Mouse (Mus musculus) neural tube, embryonic 12.5 days (tissue): ENCODE measurements at regions not wholly inside any gene's neighbourhood (a gene's known extent, or its start where the extent isn't known, plus 50 kb on each side); places are given as distances from the start of the nearest gene placed in this dataset.

Experiments used
- ATAC-seq: fragments of 200-750 bp; cut with Nextera tagmentation; 2 replicates; pipeline ENCODE4 v1.8.0; 2017; ENCODE audit warnings: low read depth, mild to moderate bottlenecking, moderate TSS enrichment, moderate library complexity; ENCODE audit not compliant: low FRiP score
- H3K27ac ChIP-seq: fragments of 300-500 bp; sonication (generic); 2 replicates; pipeline ENCODE4 v1.5.1; 2016
- H3K27me3 ChIP-seq: fragments of 300-500 bp; sonication (generic); replicated peaks from 2 replicates; pipeline ENCODE4 v1.6.1; 2016; ENCODE audit warnings: mild to moderate bottlenecking
- H3K36me3 ChIP-seq: fragments of 300-500 bp; sonication (generic); 2 replicates; pipeline ENCODE4 v1.6.1; 2016; ENCODE audit warnings: mild to moderate bottlenecking
- H3K4me1 ChIP-seq: fragments of 300-500 bp; sonication (generic); 2 replicates; pipeline ENCODE4 v1.6.1; 2016
- H3K4me2 ChIP-seq: fragments of 300-500 bp; sonication (generic); replicated peaks from 2 replicates; pipeline ENCODE4 v1.6.1; 2016; ENCODE audit warnings: mild to moderate bottlenecking
- H3K4me3 ChIP-seq: fragments of 300-500 bp; sonication (generic); 2 replicates; pipeline ENCODE4 v1.5.1; 2016
- H3K9ac ChIP-seq: fragments of 300-500 bp; sonication (generic); 2 replicates; pipeline ENCODE4 v1.6.1; 2016; ENCODE audit warnings: mild to moderate bottlenecking
- H3K9me3 ChIP-seq: fragments of 300-500 bp; sonication (generic); 2 replicates; pipeline ENCODE4 v1.6.1; 2016; ENCODE audit warnings: mild to moderate bottlenecking
- WGBS: fragments of 180-500 bp; shearing (Covaris S2); methylation state at CpG from one replicate; pipeline ENCODE4 v1.1.7; 2016; 5-methylcytosine and 5-hydroxymethylcytosine counted together

DNA sequence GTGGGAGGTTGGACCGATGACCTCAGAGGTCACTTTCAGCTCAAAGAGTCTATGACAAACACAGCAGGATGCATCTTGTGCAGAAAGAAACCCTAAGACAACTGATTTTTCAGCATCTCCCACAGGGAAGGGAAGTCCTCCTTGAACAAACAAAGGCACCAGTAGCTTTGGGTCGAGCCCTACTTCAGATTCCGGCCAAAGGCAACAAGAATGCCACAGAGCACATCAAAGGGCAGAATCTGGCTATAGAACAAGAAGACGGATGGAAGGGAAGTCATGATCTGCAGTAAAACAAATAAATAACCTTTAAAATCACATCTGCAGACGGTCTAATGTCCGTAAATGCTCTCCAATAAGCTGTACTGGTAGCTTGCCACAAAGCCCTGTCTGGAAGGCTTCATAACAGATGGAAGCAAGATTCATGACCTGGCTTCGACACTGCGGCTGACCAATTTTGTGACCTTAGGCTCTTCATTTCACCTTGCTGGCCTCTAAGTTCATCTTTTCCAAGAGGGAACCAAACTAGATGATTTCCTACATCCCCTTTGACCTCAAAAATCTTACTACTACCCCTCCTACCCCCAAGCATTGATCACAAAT lies 630.4 kb upstream of the A1bg start:
- Histone ChIP-seq H3K4me1 (no peaks in the 10 kb centered on the region), H3K4me3 (no peak overlapping the region), H3K27ac (no peak overlapping the region), H3K36me3 (no peaks in the 10 kb centered on the region), H3K9me3 (no peaks in the 10 kb centered on the region), H3K4me2 (no peak overlapping the region), H3K9ac (no peak overlapping the region), H3K27me3 (no peaks in the 10 kb centered on the region)
- ATAC-seq = no peak
- WGBS = 19% methylated on average over 8 of the region's 8 CpGs

- H3K36me3 ChIP-seq = no peaks in the 10 kb centered on the region
- H3K27me3 ChIP-seq = no peaks in the 10 kb centered on the region
- H3K9me3 ChIP-seq = no peaks in the 10 kb centered on the region
- H3K9ac ChIP-seq = no peak overlapping the region
- H3K27ac ChIP-seq = no peak overlapping the region
- H3K4me1 ChIP-seq = no peaks in the 10 kb centered on the region
- H3K4me2 ChIP-seq = no peak overlapping the region
- ATAC-seq = no peak
- 90% methylated on average over 5 of the region's 5 CpGs for WGBS
- no peak overlapping the region for H3K4me3 ChIP-seq
Observed at GRCm38 (mm10) chr15:61551206-61551605, 628.4 kb upstream of the A1bg start.

DNA sequence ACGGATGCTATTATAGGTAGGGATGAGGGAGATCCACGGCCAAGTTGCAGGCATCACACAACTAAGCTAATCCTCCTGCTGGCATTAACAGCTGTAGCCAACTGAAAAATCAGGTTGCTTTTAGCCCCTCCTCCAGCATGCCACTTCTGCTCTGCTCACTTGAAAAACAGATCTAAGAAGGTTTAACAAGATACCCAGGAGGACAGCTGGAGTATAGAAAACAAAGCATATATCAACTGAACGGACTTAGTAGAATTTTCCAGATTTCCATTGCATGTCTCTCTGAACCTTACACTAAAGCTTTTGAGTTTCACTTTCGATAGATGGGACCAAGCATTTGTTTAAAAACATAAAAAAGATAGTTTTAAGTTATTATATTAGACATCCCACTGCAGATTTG lies 625.6 kb upstream of the A1bg start:
- Histone ChIP-seq H3K27ac (no peak overlapping the region), H3K4me3 (no peak overlapping the region), H3K27me3 (no peaks in the 10 kb centered on the region), H3K4me1 (no peaks in the 10 kb centered on the region), H3K36me3 (no peaks in the 10 kb centered on the region), H3K4me2 (no peak overlapping the region), H3K9ac (no peak overlapping the region), H3K9me3 (no peaks in the 10 kb centered on the region)
- WGBS = 84% methylated on average over 4 of the region's 4 CpGs
- ATAC-seq = no peak

DNA sequence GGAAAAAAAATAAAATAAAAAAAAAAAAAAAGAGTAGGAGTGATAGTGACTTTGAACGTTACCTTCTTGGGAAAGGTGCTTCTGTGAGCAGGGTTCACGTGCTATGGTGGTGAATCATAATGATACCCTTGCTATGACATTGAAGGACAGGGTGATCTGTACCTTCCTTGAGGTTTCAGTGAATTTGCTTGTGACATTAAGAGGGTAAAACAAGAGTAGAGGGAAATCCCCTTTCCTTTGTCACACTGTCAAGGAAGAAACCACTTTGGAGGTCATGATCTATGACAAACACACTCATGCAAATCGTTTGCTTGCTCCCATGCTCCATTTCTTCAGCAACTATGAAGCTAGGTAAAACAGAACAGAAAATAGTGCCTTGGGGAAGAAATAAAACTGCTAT lies 623.8 kb upstream of the A1bg start:
- Histone ChIP-seq H3K27ac (no peak overlapping the region), H3K4me3 (no peak overlapping the region), H3K9me3 (no peaks in the 10 kb centered on the region), H3K9ac (no peak overlapping the region), H3K4me1 (no peaks in the 10 kb centered on the region), H3K27me3 (no peaks in the 10 kb centered on the region), H3K36me3 (no peaks in the 10 kb centered on the region), H3K4me2 (no peak overlapping the region)
- ATAC-seq = no peak
- WGBS = 85% methylated on average over 3 of the region's 3 CpGs

- no peak overlapping the region for H3K9ac ChIP-seq
- no peaks in the 10 kb centered on the region for H3K36me3 ChIP-seq
- no peak overlapping the region for H3K4me2 ChIP-seq
- WGBS = 71% methylated on average over 2 of the region's 2 CpGs
- H3K9me3 ChIP-seq = no peaks in the 10 kb centered on the region
- H3K4me1 ChIP-seq = no peaks in the 10 kb centered on the region
- H3K4me3 ChIP-seq = no peak overlapping the region
- H3K27ac ChIP-seq = no peak overlapping the region
- H3K27me3 ChIP-seq = no peaks in the 10 kb centered on the region
- ATAC-seq = no peak
Observed at GRCm38 (mm10) chr15:61544074-61544473, 621.3 kb upstream of the A1bg start.

GRCm38 (mm10) chr15:61541643-61542042 lies 618.8 kb upstream of the A1bg start:
- Histone ChIP-seq H3K27ac (no peak overlapping the region), H3K9ac (no peak overlapping the region), H3K36me3 (no peaks in the 10 kb centered on the region), H3K4me3 (no peak overlapping the region), H3K27me3 (no peaks in the 10 kb centered on the region), H3K9me3 (no peaks in the 10 kb centered on the region), H3K4me1 (no peaks in the 10 kb centered on the region), H3K4me2 (no peak overlapping the region)
- 0 out of 2 replicates have a peak, but pooled peaks have one; percentile 44 for ATAC-seq
- WGBS = 62% methylated on average over 4 of the region's 4 CpGs

GRCm38 (mm10) chr15:61540753-61541421 lies 618.1 kb upstream of the A1bg start:
- no peak overlapping the region for H3K27ac ChIP-seq
- no peak overlapping the region for H3K9ac ChIP-seq
- 75% methylated on average over 10 of the region's 10 CpGs for WGBS
- no peaks in the 10 kb centered on the region for H3K9me3 ChIP-seq
- no peak overlapping the region for H3K4me3 ChIP-seq
- H3K4me1 ChIP-seq = no peaks in the 10 kb centered on the region
- H3K27me3 ChIP-seq = no peaks in the 10 kb centered on the region
- ATAC-seq = no peak
- no peaks in the 10 kb centered on the region for H3K36me3 ChIP-seq
- H3K4me2 ChIP-seq = no peak overlapping the region

DNA sequence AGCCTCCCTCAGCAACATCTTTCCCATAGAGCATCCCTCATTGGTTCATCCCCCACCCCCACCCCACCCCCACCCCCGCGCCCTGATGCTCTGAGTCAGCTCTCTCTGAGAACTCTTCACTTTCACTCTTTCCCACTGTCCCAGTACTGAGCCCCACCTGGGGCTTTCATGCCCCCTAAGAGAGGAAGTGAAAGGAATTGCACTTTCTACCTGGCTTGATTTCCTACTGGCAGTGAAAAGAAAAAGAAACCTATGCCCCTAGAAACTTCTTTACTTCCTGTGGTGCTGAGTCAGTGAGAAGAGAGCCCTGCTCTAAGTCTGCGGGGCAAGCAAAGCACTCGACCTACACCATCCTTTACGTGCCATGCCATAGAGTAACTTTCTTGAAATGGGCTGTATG lies 616.1 kb upstream of the A1bg start:
- no peak overlapping the region for H3K9ac ChIP-seq
- no peak for ATAC-seq

DNA sequence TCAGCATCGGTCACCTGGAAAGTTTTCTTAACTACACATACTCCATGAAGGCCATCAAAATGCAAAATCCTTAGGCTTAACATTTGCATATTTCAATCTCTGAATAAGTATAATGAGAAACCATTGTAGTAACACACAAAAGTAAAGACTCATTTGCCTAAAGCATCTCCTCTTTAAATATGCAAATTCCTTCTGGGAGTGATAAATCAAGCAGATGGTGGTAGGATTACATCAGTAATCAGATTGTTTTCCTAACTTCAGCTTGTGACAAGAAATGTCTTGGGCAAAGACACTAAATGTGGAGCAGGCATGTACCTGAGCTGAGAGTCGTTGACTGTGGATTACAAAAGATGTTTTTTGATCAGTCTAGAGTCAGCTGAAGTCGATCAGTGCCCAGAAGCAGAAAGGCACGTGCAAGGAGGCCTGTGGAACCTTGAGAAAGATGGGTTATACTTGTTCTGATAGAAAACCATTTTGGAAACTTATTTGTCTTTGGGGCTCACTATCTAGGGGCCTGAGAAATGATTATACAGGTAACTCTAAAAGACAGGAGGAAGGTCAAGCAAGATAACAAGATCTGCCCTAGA lies 615.5 kb upstream of the A1bg start:
- Histone ChIP-seq H3K36me3 (no peaks in the 10 kb centered on the region), H3K4me2 (no peak overlapping the region), H3K4me3 (no peak overlapping the region), H3K4me1 (no peaks in the 10 kb centered on the region), H3K9me3 (no peaks in the 10 kb centered on the region), H3K9ac (no peak overlapping the region), H3K27me3 (no peaks in the 10 kb centered on the region), H3K27ac (no peak overlapping the region)
- no peak for ATAC-seq
- 67% methylated on average over 4 of the region's 4 CpGs for WGBS

More for the DNA sequence above, 616.1 kb upstream of the A1bg start:
- 69% methylated on average over 5 of the region's 5 CpGs for WGBS
- Histone ChIP-seq H3K4me2 (no peak overlapping the region), H3K9me3 (no peaks in the 10 kb centered on the region), H3K27me3 (no peaks in the 10 kb centered on the region), H3K4me3 (no peak overlapping the region), H3K27ac (no peak overlapping the region), H3K4me1 (no peaks in the 10 kb centered on the region), H3K36me3 (no peaks in the 10 kb centered on the region)

DNA sequence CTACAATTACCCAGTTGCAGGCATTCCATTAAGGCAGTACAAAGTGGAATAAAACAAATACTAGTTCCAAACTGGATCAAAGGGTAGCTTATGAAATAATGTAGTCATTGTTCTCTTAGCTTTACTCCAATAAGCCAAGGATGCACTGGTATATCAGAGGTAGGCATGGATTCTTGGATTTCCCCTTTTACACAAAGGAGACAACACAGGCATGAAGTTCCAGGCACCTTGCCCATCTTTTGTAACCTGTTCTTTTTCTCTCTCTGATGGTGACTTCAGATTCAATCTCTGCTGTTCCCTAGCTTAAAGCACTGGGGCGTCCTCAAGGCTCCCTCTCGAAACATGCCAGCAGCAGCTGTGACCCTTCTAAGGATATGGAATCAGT lies 613.5 kb upstream of the A1bg start:
- Histone ChIP-seq H3K9ac (no peak overlapping the region), H3K36me3 (no peaks in the 10 kb centered on the region), H3K27me3 (no peaks in the 10 kb centered on the region), H3K4me2 (no peak overlapping the region), H3K4me1 (no peaks in the 10 kb centered on the region), H3K9me3 (no peaks in the 10 kb centered on the region), H3K27ac (no peak overlapping the region), H3K4me3 (no peak overlapping the region)
- 81% methylated on average over 2 of the region's 2 CpGs for WGBS
- ATAC-seq = no peak

DNA sequence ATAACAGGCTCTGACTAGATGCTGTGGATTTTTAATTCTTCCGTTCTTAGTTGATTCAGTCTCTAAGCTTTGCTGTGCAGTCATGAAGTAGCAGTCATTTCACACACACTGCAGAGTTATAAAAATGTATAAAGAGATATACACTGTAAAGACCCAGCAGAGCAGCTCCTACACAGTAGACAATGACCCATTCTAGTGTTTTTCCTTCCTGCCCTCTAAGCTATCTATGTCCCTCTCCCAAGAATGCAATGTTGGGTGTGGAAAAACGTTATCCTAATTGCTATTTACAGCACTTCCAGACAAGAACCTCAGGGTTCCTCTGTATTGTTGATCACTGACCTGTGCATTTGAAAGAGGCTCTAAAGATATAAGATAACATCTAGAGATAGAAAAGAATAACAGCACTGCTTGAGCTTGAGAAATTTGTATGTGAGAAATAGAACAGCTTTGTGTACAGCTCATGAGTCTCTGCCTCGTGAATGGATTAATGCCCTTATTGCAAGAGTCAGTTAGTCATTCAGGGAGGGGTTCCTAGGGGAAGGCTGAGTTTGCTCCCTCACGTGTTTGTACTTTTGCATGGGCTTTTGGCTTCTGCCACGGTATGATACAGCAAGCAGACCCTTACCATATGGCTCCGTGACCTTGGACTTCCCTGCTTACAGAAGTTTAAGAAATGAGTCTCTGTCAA lies 613.0 kb upstream of the A1bg start:
- 51% methylated on average over 6 of the region's 6 CpGs for WGBS
- no peak overlapping the region for H3K4me3 ChIP-seq
- no peaks in the 10 kb centered on the region for H3K9me3 ChIP-seq
- no peak overlapping the region for H3K9ac ChIP-seq
- no peaks in the 10 kb centered on the region for H3K36me3 ChIP-seq
- H3K4me1 ChIP-seq = no peaks in the 10 kb centered on the region
- no peak overlapping the region for H3K27ac ChIP-seq
- no peaks in the 10 kb centered on the region for H3K27me3 ChIP-seq
- no peak overlapping the region for H3K4me2 ChIP-seq
- ATAC-seq = no peak

DNA sequence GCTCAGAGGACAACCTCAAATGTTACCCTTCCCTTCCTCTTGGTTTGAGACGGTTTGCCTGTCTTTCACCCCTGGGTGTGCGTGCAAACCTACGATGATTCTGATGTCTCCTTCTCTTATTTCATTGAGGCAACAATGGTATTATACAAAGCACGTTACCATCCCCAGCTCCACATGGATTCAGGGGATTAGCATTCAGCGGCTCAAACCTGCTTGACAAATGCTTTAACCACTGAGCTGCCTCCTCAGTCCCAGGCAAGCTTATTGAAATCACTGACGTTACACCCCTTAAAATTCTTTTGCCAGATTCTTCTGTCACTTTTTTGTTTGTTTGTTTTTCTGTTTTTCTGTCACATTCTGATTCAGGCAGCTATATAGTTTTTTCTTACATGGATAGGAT lies 612.4 kb upstream of the A1bg start:
- H3K27me3 ChIP-seq = no peaks in the 10 kb centered on the region
- no peak overlapping the region for H3K9ac ChIP-seq
- no peak for ATAC-seq
- no peak overlapping the region for H3K27ac ChIP-seq
- H3K9me3 ChIP-seq = no peaks in the 10 kb centered on the region
- H3K4me3 ChIP-seq = no peak overlapping the region
- H3K4me1 ChIP-seq = no peaks in the 10 kb centered on the region
- 67% methylated on average over 6 of the region's 6 CpGs for WGBS
- H3K4me2 ChIP-seq = no peak overlapping the region
- no peaks in the 10 kb centered on the region for H3K36me3 ChIP-seq
